Mouse (Mus musculus): Measurements from ENCODE around the gene Tmem86a. TPM values are rescaled to one million over a fixed set of nuclear protein-coding genes. Genes with fewer than 3 reads are reported as not detected.

Tmem86a gene
- polyA plus RNA-seq, 1 experiment from 2014 or later: 11.8 TPM

DNA sequence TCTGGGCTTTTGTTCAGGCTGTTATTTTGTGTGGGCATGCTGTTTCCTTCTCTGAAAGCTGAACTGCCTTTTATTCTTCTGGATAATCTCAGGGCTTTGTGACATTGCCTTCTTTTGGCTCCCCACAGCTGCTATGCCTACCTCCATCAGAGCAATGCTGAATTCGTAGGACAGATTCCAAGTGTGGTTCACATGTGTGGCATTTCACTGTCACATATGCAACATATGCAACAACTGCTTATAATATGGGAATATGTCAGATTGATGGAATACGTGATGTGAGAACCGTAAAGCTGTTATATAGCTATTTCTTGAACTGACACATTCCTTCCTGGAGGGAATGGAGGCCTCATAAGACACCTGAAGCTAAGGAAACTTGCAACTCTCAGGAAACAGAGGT lies 16.5 kb downstream of the Tmem86a start:
- 83% methylated on average over 3 of the region's 3 CpGs for WGBS
- Histone ChIP-seq H3K4me3 (no peak overlapping the region), H3K27ac (no peak overlapping the region), H3K27me3 (ENCODE audit: low read depth, poor library complexity, severe bottlenecking) (no peaks in the 10 kb centered on the region), H3K36me3 (no peaks in the 10 kb centered on the region), H3K9me3 (replicated peaks) (no peaks in the 10 kb centered on the region), H3K4me1 (no peaks in the 10 kb centered on the region)
- no peak for DNase-seq (ENCODE audit: low spot score)

- Histone ChIP-seq H3K27me3 (ENCODE audit: low read depth, poor library complexity, severe bottlenecking) (no peaks in the 10 kb centered on the region), H3K27ac (no peak overlapping the region), H3K4me1 (no peaks in the 10 kb centered on the region), H3K36me3 (no peaks in the 10 kb centered on the region), H3K9me3 (replicated peaks) (no peaks in the 10 kb centered on the region), H3K4me3 (no peak overlapping the region)
- 76% methylated on average over 5 of the region's 5 CpGs for WGBS
- DNase-seq (ENCODE audit: low spot score): no peak
Measured at GRCm38 (mm10) chr7:47067879-47068278, 17.5 kb downstream of the Tmem86a start.

GRCm38 (mm10) chr7:47072551-47072950 lies 22.1 kb downstream of the Tmem86a start:
- DNase-seq (ENCODE audit: low spot score): no peak
- Histone ChIP-seq H3K27ac (no peak overlapping the region), H3K27me3 (ENCODE audit: low read depth, poor library complexity, severe bottlenecking) (no peaks in the 10 kb centered on the region), H3K4me3 (no peak overlapping the region), H3K4me1 (peaks cover 10% of the 10 kb centered on the region; the same call in 1 of the 2 replicates), H3K36me3 (no peaks in the 10 kb centered on the region), H3K9me3 (replicated peaks) (no peaks in the 10 kb centered on the region)
- WGBS: 76% methylated on average over 5 of the region's 5 CpGs

GRCm38 (mm10) chr7:47073536-47074521 lies 23.4 kb downstream of the Tmem86a start:
- no peak overlapping the region for H3K4me3 ChIP-seq
- 59% methylated on average over 18 of the region's 18 CpGs for WGBS
- peaks cover 10% of the 10 kb centered on the region; the same call in 1 of the 2 replicates for H3K4me1 ChIP-seq
- no peaks in the 10 kb centered on the region for H3K27me3 ChIP-seq (ENCODE audit: low read depth, poor library complexity, severe bottlenecking)
- H3K36me3 ChIP-seq: no peaks in the 10 kb centered on the region
- no peak overlapping the region for H3K27ac ChIP-seq
- no peak for DNase-seq (ENCODE audit: low spot score)
- no peaks in the 10 kb centered on the region for H3K9me3 ChIP-seq (replicated peaks)

GRCm38 (mm10) chr7:47076193-47076592 lies 25.8 kb downstream of the Tmem86a start:
- Histone ChIP-seq H3K36me3 (no peaks in the 10 kb centered on the region), H3K4me1 (peaks cover 13% of the 10 kb centered on the region; the same call in 1 of the 2 replicates), H3K4me3 (no peak overlapping the region), H3K9me3 (replicated peaks) (no peaks in the 10 kb centered on the region), H3K27me3 (ENCODE audit: low read depth, poor library complexity, severe bottlenecking) (no peaks in the 10 kb centered on the region), H3K27ac (no peak overlapping the region)
- no peak for DNase-seq (ENCODE audit: low spot score)
- WGBS: 87% methylated on average over 6 of the region's 6 CpGs

GRCm38 (mm10) chr7:47076729-47077128 lies 26.3 kb downstream of the Tmem86a start:
- DNase-seq (ENCODE audit: low spot score): no peak
- no peak overlapping the region for H3K27ac ChIP-seq
- no peak overlapping the region for H3K4me3 ChIP-seq
- WGBS: 67% methylated on average over 3 of the region's 3 CpGs
- H3K4me1 ChIP-seq: peaks cover 13% of the 10 kb centered on the region; the same call in 1 of the 2 replicates
- no peaks in the 10 kb centered on the region for H3K36me3 ChIP-seq
- H3K27me3 ChIP-seq (ENCODE audit: low read depth, poor library complexity, severe bottlenecking): no peaks in the 10 kb centered on the region
- no peaks in the 10 kb centered on the region for H3K9me3 ChIP-seq (replicated peaks)

- 81% methylated on average over 8 of the region's 8 CpGs for WGBS
- Histone ChIP-seq H3K9me3 (replicated peaks) (no peaks in the 10 kb centered on the region), H3K27ac (no peak overlapping the region), H3K36me3 (no peaks in the 10 kb centered on the region), H3K4me3 (no peak overlapping the region), H3K27me3 (ENCODE audit: low read depth, poor library complexity, severe bottlenecking) (no peaks in the 10 kb centered on the region), H3K4me1 (peaks cover 13% of the 10 kb centered on the region; the same call in 1 of the 2 replicates)
- DNase-seq (ENCODE audit: low spot score): peak; percentile 54
Measured at GRCm38 (mm10) chr7:47077451-47077850, 27.1 kb downstream of the Tmem86a start.

DNA sequence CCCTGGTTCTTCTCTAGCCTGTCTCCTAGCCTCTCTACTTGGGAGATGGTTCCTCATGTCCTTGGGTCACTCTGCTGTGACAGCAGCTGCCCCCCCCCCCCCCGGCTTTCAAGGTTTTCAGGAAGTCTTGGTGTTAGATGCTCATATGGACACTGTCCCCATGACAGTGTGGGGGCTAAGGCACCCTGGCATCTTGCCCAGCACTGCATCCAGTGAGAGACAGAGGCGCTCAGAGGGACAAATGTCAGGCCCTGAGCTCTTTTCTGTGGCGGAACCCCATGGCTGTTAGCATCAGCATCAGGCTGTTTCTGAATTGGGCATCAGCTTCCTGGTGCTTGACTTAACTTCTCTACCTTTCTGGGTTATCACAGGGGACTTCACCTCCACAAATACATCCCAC lies 30.5 kb downstream of the Tmem86a start:
- H3K9me3 ChIP-seq (replicated peaks): no peaks in the 10 kb centered on the region
- H3K4me1 ChIP-seq: 0 out of 2 replicates have a peak, but pooled peaks cover 3% of the 10 kb centered on the region
- H3K4me3 ChIP-seq: no peak overlapping the region
- no peaks in the 10 kb centered on the region for H3K27me3 ChIP-seq (ENCODE audit: low read depth, poor library complexity, severe bottlenecking)
- no peaks in the 10 kb centered on the region for H3K36me3 ChIP-seq
- 78% methylated on average over 3 of the region's 3 CpGs for WGBS
- no peak for DNase-seq (ENCODE audit: low spot score)
- no peak overlapping the region for H3K27ac ChIP-seq

DNA sequence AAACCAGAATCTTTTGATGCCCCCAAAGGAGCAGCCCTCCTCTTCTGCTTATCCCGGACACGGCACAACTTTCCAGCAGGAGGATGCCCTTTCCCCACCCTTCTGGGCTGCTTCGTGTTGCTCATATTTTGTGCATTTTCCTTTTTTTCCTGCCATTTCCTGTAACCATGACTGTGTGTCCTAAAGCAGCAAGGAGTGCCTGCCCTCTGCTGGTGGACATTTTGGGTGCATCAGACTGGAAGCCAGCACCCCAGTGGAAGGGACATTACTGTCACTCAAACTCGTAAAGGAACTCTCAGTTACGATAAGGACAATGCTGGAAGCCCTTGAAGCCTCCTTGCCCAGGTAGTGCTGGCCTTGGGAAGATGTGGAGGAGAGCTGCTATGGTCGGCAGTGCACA lies 30.9 kb downstream of the Tmem86a start:
- DNase-seq (ENCODE audit: low spot score): peak; percentile 68
- Histone ChIP-seq H3K27ac (no peak overlapping the region), H3K9me3 (replicated peaks) (no peaks in the 10 kb centered on the region), H3K27me3 (ENCODE audit: low read depth, poor library complexity, severe bottlenecking) (no peaks in the 10 kb centered on the region), H3K4me1 (0 out of 2 replicates have a peak, but pooled peaks cover 3% of the 10 kb centered on the region), H3K4me3 (no peak overlapping the region), H3K36me3 (no peaks in the 10 kb centered on the region)
- 59% methylated on average over 6 of the region's 6 CpGs for WGBS

DNA sequence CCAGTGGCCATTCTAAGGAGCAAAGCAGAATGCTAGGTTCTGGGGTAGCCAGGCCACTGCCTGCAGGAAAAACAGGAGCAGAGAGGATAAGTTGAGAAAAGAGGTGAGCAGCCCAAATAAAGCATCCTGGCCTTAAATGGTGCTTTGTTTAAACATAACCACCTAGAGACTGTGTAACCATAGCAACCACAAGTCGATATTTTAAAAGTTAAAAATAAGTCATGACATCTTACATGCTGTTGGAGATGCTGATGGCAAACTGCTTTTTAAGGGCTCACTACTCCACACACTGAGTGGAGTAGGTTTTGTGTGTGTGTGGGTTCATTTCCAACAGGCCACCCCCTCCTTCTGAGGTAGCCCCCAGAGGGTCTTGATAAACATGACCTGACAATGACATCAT lies 34.7 kb downstream of the Tmem86a start:
- H3K4me3 ChIP-seq: no peak overlapping the region
- H3K27ac ChIP-seq: no peak overlapping the region
- no peak for DNase-seq (ENCODE audit: low spot score)
- no peaks in the 10 kb centered on the region for H3K27me3 ChIP-seq (ENCODE audit: low read depth, poor library complexity, severe bottlenecking)
- no peaks in the 10 kb centered on the region for H3K36me3 ChIP-seq
- 93% methylated on average over 1 of the region's 1 CpGs for WGBS
- H3K9me3 ChIP-seq (replicated peaks): no peaks in the 10 kb centered on the region
- 0 out of 2 replicates have a peak, but pooled peaks cover 3% of the 10 kb centered on the region for H3K4me1 ChIP-seq

GRCm38 (mm10) chr7:47093935-47094334 lies 43.5 kb downstream of the Tmem86a start:
- WGBS: 90% methylated on average over 5 of the region's 5 CpGs
- Histone ChIP-seq H3K27ac (no peak overlapping the region), H3K9me3 (replicated peaks) (no peaks in the 10 kb centered on the region), H3K4me3 (no peak overlapping the region), H3K36me3 (no peaks in the 10 kb centered on the region), H3K4me1 (no peaks in the 10 kb centered on the region), H3K27me3 (ENCODE audit: low read depth, poor library complexity, severe bottlenecking) (no peaks in the 10 kb centered on the region)
- no peak for DNase-seq (ENCODE audit: low spot score)

GRCm38 (mm10) chr7:47094969-47095368 lies 44.6 kb downstream of the Tmem86a start:
- Histone ChIP-seq H3K27ac (no peak overlapping the region), H3K4me3 (no peak overlapping the region), H3K27me3 (ENCODE audit: low read depth, poor library complexity, severe bottlenecking) (no peaks in the 10 kb centered on the region), H3K9me3 (replicated peaks) (no peaks in the 10 kb centered on the region), H3K4me1 (no peaks in the 10 kb centered on the region), H3K36me3 (no peaks in the 10 kb centered on the region)
- WGBS: 86% methylated on average over 2 of the region's 2 CpGs
- no peak for DNase-seq (ENCODE audit: low spot score)

DNA sequence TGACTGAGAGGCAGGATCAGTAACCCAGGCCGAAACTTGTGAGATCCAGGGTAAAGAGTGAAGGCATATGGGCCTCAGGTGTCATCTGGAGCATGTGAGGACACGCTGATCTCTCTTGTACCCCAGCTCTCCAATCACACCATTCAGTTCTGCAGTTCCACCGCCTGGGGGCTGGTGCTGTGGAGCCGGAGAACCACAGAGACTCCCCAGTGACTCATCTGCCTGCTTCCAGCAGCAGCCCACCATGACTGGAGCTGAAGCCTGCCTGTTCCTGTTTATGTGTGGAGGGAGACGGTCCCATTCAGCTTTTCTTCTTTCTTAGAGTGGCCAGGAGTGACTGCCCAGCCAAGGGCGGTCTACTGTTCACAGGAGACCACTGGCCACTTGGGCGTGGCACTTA lies 47.6 kb downstream of the Tmem86a start:
- no peak for DNase-seq (ENCODE audit: low spot score)
- H3K27me3 ChIP-seq (ENCODE audit: low read depth, poor library complexity, severe bottlenecking): no peaks in the 10 kb centered on the region
- no peaks in the 10 kb centered on the region for H3K9me3 ChIP-seq (replicated peaks)
- H3K27ac ChIP-seq: no peak overlapping the region
- no peaks in the 10 kb centered on the region for H3K4me1 ChIP-seq
- no peak overlapping the region for H3K4me3 ChIP-seq
- 70% methylated on average over 7 of the region's 7 CpGs for WGBS
- H3K36me3 ChIP-seq: no peaks in the 10 kb centered on the region
